Mouse (Mus musculus) bone marrow, adult 2 months (tissue): ENCODE results near the gene Tspan31.

Source experiments
- CTCF ChIP-seq: fragments of 200-500 bp; IDR thresholded peaks from 2 replicates; pipeline ENCODE4 v1.5.1; 2011; ENCODE audit warnings: low read length, control low read depth; ENCODE audit not compliant: control insufficient read depth, insufficient read depth
- POLR2A ChIP-seq: fragments of 200-500 bp; IDR thresholded peaks from 2 replicates; pipeline ENCODE4 v1.6.1; 2011; ENCODE audit warnings: low read depth, mild to moderate bottlenecking, control low read depth, low read length, borderline replicate concordance; ENCODE audit not compliant: control insufficient read depth

- TF ChIP-seq CTCF, result no peak
- no peak for TF ChIP-seq POLR2A
Observed at GRCm38 (mm10) chr10:127100414-127100813, 30.4 kb upstream of the Tspan31 start.
